Mouse (Mus musculus): Measurements from ENCODE around the gene Dgki. TPM values are rescaled to one million over a fixed set of nuclear protein-coding genes. Genes with fewer than 3 reads are reported as not detected.

The Dgki gene
- polyA plus RNA-seq, 1 experiment from 2014 or later, result 2.8 TPM

DNA sequence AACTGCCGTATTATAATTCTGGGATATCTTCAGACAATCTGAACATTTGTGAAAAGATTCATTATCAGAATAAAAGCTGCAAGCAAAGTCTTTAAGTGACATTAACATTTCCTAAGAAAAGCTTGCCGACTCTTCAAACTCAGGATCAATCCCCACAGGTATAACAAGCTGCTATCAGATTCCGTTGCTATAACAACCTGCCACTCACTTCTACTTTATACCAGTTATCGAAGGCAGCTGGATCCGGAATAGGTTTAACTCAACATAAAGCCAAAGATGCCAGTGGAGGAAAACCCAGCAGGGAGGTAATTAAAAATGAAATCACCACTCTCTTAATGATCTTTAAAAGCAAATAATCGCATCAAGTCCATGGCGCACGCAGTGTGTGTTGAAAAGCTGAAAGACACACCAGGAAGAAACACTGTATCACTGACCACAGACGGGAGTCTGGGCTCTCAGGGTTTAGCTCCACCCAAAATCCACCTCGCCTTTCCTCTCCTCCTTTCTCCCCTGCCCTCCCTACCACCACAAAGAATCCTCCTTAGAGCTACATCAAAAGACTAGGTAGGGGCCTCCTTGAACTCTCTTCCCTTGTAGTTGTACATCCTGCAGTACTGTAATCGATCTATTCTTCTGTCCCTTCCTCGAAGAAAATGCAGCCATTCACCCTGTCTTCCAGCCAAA is 128.7 kb downstream of the Dgki start:
- Histone ChIP-seq H3K36me3 (ENCODE audit: control insufficient read depth, insufficient read depth, low read length) (no peaks in the 10 kb centered on the region), H3K4me3 (ENCODE audit: low read depth, low read length) (no peak overlapping the region), H3K4me2 (ENCODE audit: low read depth) (no peak overlapping the region), H3K9me3 (ENCODE audit: control insufficient read depth, low read length) (no peaks in the 10 kb centered on the region), H3K4me1 (ENCODE audit: control insufficient read depth, insufficient read depth, low read length) (no peaks in the 10 kb centered on the region), H3K27me3 (ENCODE audit: control insufficient read depth, insufficient read depth, low read length) (no peaks in the 10 kb centered on the region), H3K27ac (ENCODE audit: low read depth, low read length) (no peak overlapping the region), H3K9ac (ENCODE audit: low read length) (no peak overlapping the region)
- ATAC-seq (ENCODE audit: insufficient read depth, low FRiP score, low TSS enrichment) (no peak), DNase-seq (ENCODE audit: low spot score) (no peak)
- WGBS, result 81% methylated on average over 12 of the region's 12 CpGs

DNA sequence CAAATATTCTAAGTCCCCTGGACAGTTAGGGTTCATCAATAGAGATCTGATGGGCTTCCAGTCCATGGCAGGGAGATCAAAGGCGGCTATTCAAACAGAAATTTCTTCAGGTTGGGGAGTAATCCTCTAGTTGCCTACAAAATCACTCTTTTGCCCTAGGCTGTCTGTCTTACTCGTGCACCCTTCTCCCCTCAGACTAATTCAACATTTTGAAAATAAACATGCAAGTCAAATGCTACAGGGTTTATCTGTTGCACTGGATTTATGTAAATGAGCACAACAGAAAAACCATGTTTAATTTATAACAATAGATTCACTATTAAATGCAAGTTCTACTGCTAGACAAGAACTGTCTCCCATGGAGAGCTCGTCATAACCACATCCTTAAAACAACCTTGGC is 141.1 kb downstream of the Dgki start:
- no peaks in the 10 kb centered on the region for H3K9me3 ChIP-seq (ENCODE audit: control insufficient read depth, low read length)
- H3K4me3 ChIP-seq (ENCODE audit: low read depth, low read length), result no peak overlapping the region
- ATAC-seq (ENCODE audit: insufficient read depth, low FRiP score, low TSS enrichment) (no peak), DNase-seq (ENCODE audit: low spot score) (no peak)
- no peaks in the 10 kb centered on the region for H3K4me1 ChIP-seq (ENCODE audit: control insufficient read depth, insufficient read depth, low read length)
- no peak overlapping the region for H3K27ac ChIP-seq (ENCODE audit: low read depth, low read length)
- H3K4me2 ChIP-seq (ENCODE audit: low read depth), result no peak overlapping the region
- WGBS, result 82% methylated on average over 3 of the region's 3 CpGs
- no peaks in the 10 kb centered on the region for H3K36me3 ChIP-seq (ENCODE audit: control insufficient read depth, insufficient read depth, low read length)
- no peaks in the 10 kb centered on the region for H3K27me3 ChIP-seq (ENCODE audit: control insufficient read depth, insufficient read depth, low read length)
- no peak overlapping the region for H3K9ac ChIP-seq (ENCODE audit: low read length)

DNA sequence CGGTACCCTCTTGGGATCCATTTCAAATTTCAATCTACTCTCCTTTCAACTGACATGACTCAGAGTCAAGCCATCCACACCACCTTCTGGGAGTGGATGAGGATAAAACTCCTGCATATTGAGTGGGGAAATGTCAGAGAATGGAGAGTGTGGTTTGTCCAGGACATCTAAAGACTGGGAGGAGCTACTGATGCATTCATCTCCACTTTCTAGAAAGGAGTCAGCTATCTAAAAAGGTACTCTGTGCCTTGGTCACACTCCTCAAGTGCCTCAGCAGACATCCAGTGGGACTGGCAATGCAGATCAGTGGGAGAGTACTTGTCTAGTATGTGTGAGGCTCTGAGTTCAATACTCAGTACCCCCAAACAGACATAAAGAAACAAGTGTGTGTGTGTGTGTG is 145.9 kb downstream of the Dgki start:
- no peaks in the 10 kb centered on the region for H3K9me3 ChIP-seq (ENCODE audit: control insufficient read depth, low read length)
- ATAC-seq (ENCODE audit: insufficient read depth, low FRiP score, low TSS enrichment), result no peak
- no peaks in the 10 kb centered on the region for H3K36me3 ChIP-seq (ENCODE audit: control insufficient read depth, insufficient read depth, low read length)
- H3K4me1 ChIP-seq (ENCODE audit: control insufficient read depth, insufficient read depth, low read length), result no peaks in the 10 kb centered on the region
- H3K9ac ChIP-seq (ENCODE audit: low read length), result no peak overlapping the region
- H3K27me3 ChIP-seq (ENCODE audit: control insufficient read depth, insufficient read depth, low read length), result no peaks in the 10 kb centered on the region
- no peak overlapping the region for H3K4me2 ChIP-seq (ENCODE audit: low read depth)
- DNase-seq (ENCODE audit: low spot score), result no peak
- no peak overlapping the region for H3K4me3 ChIP-seq (ENCODE audit: low read depth, low read length)
- no peak overlapping the region for H3K27ac ChIP-seq (ENCODE audit: low read depth, low read length)
- WGBS, result 96% methylated on average over 1 of the region's 1 CpGs

DNA sequence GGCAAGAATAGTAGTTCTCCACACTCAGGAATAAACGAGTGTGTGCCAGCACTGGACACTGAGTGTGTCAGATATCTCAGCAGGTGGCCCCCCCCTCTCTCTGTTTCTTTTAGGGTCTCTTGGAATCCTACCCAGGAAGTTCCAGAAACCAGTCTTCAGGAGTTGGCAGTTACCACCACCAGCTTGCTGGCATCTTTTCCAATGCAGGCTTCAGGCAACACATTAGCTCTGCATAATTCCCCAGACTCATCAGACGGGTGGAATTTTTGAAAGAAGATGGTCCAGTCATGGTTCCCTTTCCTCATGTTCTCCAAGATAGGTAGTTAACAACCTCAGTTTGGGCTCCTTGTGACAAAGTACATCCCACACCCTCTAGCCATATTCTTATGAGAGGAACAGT is 149.5 kb downstream of the Dgki start:
- ATAC-seq (ENCODE audit: insufficient read depth, low FRiP score, low TSS enrichment) (no peak), DNase-seq (ENCODE audit: low spot score) (no peak)
- 75% methylated on average over 2 of the region's 2 CpGs for WGBS
- Histone ChIP-seq H3K27me3 (ENCODE audit: control insufficient read depth, insufficient read depth, low read length) (no peaks in the 10 kb centered on the region), H3K4me1 (ENCODE audit: control insufficient read depth, insufficient read depth, low read length) (no peaks in the 10 kb centered on the region), H3K4me2 (ENCODE audit: low read depth) (no peak overlapping the region), H3K9me3 (ENCODE audit: control insufficient read depth, low read length) (no peaks in the 10 kb centered on the region), H3K27ac (ENCODE audit: low read depth, low read length) (no peak overlapping the region), H3K4me3 (ENCODE audit: low read depth, low read length) (no peak overlapping the region), H3K36me3 (ENCODE audit: control insufficient read depth, insufficient read depth, low read length) (no peaks in the 10 kb centered on the region), H3K9ac (ENCODE audit: low read length) (no peak overlapping the region)

DNA sequence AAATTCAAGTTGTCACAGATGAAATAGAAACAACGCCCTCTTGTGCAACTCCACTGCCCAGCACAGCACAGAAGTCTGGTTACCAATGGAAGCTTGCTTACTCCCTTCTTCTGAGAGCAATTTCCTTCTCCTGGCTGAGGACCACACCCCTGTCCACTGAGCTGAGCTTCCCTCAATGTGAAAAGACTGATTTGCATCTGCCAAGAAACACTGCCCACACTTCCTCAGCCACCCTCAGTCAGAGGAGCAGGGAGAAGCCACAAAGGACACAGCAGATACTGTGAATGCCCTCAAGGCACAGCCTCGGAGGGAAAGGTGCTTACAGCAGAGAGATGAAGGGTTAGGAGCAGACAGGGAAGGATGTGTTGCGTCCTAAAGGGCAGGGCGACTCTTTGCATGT is 149.9 kb downstream of the Dgki start:
- ATAC-seq (ENCODE audit: insufficient read depth, low FRiP score, low TSS enrichment), result no peak
- H3K9me3 ChIP-seq (ENCODE audit: control insufficient read depth, low read length), result no peaks in the 10 kb centered on the region
- no peak for DNase-seq (ENCODE audit: low spot score)
- H3K27me3 ChIP-seq (ENCODE audit: control insufficient read depth, insufficient read depth, low read length), result no peaks in the 10 kb centered on the region
- WGBS, result 78% methylated on average over 4 of the region's 4 CpGs
- H3K36me3 ChIP-seq (ENCODE audit: control insufficient read depth, insufficient read depth, low read length), result no peaks in the 10 kb centered on the region
- no peak overlapping the region for H3K9ac ChIP-seq (ENCODE audit: low read length)
- H3K4me2 ChIP-seq (ENCODE audit: low read depth), result no peak overlapping the region
- no peak overlapping the region for H3K27ac ChIP-seq (ENCODE audit: low read depth, low read length)
- no peaks in the 10 kb centered on the region for H3K4me1 ChIP-seq (ENCODE audit: control insufficient read depth, insufficient read depth, low read length)
- H3K4me3 ChIP-seq (ENCODE audit: low read depth, low read length), result no peak overlapping the region

DNA sequence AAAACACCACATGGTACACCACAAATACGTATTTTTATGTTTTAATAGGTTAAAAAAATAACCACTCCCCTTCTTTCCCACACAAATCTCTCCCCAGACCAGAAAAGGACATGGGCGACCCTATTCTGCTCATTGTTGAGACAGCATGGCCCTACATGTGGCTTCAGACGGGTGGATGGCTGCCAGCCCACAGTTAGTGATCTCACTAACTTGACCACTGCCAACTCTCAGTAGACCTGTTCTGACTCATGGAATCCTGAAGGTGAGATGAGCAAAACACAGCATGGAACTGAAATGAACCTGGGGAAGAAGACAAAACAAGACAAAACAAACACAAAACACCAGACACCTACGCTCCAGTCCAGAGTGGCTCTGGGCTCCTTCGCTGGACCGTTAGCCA is 150.8 kb downstream of the Dgki start:
- no peak overlapping the region for H3K27ac ChIP-seq (ENCODE audit: low read depth, low read length)
- H3K4me1 ChIP-seq (ENCODE audit: control insufficient read depth, insufficient read depth, low read length), result no peaks in the 10 kb centered on the region
- DNase-seq (ENCODE audit: low spot score), result no peak
- 90% methylated on average over 6 of the region's 6 CpGs for WGBS
- no peak overlapping the region for H3K4me2 ChIP-seq (ENCODE audit: low read depth)
- no peaks in the 10 kb centered on the region for H3K9me3 ChIP-seq (ENCODE audit: control insufficient read depth, low read length)
- no peak overlapping the region for H3K9ac ChIP-seq (ENCODE audit: low read length)
- H3K4me3 ChIP-seq (ENCODE audit: low read depth, low read length), result no peak overlapping the region
- no peaks in the 10 kb centered on the region for H3K27me3 ChIP-seq (ENCODE audit: control insufficient read depth, insufficient read depth, low read length)
- H3K36me3 ChIP-seq (ENCODE audit: control insufficient read depth, insufficient read depth, low read length), result no peaks in the 10 kb centered on the region
- no peak for ATAC-seq (ENCODE audit: insufficient read depth, low FRiP score, low TSS enrichment)

DNA sequence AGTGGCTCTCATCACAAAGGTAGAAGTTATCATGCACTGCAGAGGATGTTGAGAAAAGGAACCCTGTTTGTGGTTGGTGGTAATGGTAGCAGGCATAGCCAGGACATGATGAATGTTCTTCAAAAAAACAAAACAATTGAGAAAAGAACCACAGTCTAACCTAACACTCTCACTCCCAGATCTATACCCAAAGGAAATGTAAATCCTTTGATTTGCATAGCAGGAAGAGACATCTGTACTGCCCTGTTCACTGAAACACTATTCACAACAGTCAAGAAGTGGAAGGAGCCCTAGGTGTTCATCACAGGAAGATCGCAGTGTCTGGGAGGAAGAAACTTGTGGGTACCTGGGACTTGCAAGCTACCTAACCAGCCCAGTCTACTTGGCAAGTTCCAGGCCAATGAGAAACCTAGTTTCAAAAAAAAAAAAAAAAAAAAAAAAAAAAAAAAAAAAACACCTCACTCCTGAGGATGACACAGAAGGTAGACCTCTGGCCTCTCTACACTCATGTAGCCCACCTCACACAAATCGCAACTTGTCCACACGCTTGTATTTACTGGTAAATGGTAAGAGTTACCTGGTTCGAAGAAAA is 152.5 kb downstream of the Dgki start:
- no peak for ATAC-seq (ENCODE audit: insufficient read depth, low FRiP score, low TSS enrichment)
- Histone ChIP-seq H3K4me3 (ENCODE audit: low read depth, low read length) (no peak overlapping the region), H3K9ac (ENCODE audit: low read length) (no peak overlapping the region), H3K27ac (ENCODE audit: low read depth, low read length) (no peak overlapping the region), H3K4me1 (ENCODE audit: control insufficient read depth, insufficient read depth, low read length) (no peaks in the 10 kb centered on the region), H3K9me3 (ENCODE audit: control insufficient read depth, low read length) (no peaks in the 10 kb centered on the region), H3K27me3 (ENCODE audit: control insufficient read depth, insufficient read depth, low read length) (no peaks in the 10 kb centered on the region), H3K36me3 (ENCODE audit: control insufficient read depth, insufficient read depth, low read length) (no peaks in the 10 kb centered on the region), H3K4me2 (ENCODE audit: low read depth) (no peak overlapping the region)
- WGBS, result 95% methylated on average over 4 of the region's 4 CpGs
- DNase-seq (ENCODE audit: low spot score), result no peak

DNA sequence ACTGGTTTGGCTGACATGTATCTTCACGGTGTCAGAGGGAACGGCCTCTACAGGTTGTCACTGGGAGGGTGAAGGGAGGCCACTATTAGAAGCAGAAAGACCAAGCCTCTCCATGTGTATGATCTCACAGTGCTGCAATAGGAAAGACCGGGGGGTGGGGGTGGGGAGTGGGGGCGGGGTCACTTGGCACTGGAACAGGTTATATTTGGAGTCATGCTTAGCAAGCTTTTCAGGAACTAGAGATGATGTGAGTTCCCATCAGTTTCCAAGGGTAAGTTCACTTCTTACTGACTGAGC is 156.2 kb downstream of the Dgki start:
- H3K27me3 ChIP-seq (ENCODE audit: control insufficient read depth, insufficient read depth, low read length), result no peaks in the 10 kb centered on the region
- H3K9ac ChIP-seq (ENCODE audit: low read length), result no peak overlapping the region
- no peaks in the 10 kb centered on the region for H3K36me3 ChIP-seq (ENCODE audit: control insufficient read depth, insufficient read depth, low read length)
- DNase-seq (ENCODE audit: low spot score) (no peak), ATAC-seq (ENCODE audit: insufficient read depth, low FRiP score, low TSS enrichment) (no peak)
- WGBS, result 83% methylated on average over 4 of the region's 4 CpGs
- H3K4me1 ChIP-seq (ENCODE audit: control insufficient read depth, insufficient read depth, low read length), result no peaks in the 10 kb centered on the region
- no peak overlapping the region for H3K4me3 ChIP-seq (ENCODE audit: low read depth, low read length)
- H3K27ac ChIP-seq (ENCODE audit: low read depth, low read length), result no peak overlapping the region
- H3K4me2 ChIP-seq (ENCODE audit: low read depth), result no peak overlapping the region
- H3K9me3 ChIP-seq (ENCODE audit: control insufficient read depth, low read length), result no peaks in the 10 kb centered on the region

DNA sequence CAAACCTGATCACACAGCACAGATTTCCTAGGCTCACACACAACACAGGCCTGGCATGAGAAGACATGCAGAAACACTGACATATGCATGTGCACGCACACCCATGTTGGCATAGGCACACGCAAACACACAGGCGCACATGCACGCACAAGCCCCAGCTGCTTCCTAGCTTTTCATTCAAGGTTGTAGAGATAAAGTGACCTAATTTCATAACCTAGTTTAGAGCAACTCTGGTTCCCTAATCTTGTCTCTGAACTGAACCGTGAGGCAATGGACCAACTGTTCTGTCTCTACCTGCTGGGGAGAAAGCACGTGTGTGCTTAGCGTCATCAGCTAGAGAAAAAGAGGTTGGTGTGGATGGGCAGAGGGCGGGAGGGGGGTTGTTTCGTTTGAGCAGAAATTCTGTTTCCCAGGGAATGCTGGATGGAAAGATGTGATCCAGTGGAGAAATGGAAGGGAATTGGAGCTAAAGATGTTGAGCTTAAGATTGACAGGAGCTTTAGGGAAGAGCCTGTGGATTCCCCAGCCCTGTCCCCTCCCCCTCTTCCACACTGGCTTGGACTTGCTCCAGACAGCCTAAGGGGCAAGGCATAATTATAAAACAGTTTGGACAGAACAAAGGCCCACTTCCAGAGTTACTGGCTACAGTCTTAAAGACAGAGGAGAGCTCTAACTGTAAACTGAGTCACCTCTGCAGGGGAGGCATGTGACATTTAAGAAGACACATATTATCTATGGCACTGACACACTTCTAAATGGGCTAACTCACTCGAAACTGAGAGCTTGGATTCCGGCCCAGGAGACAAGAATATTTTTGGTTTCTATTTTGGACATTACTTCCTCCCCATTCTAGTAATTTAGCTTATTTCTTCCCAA is 156.8 kb downstream of the Dgki start:
- ATAC-seq (ENCODE audit: insufficient read depth, low FRiP score, low TSS enrichment) (no peak), DNase-seq (ENCODE audit: low spot score) (no peak)
- Histone ChIP-seq H3K27ac (ENCODE audit: low read depth, low read length) (no peak overlapping the region), H3K9me3 (ENCODE audit: control insufficient read depth, low read length) (no peaks in the 10 kb centered on the region), H3K4me2 (ENCODE audit: low read depth) (no peak overlapping the region), H3K27me3 (ENCODE audit: control insufficient read depth, insufficient read depth, low read length) (no peaks in the 10 kb centered on the region), H3K9ac (ENCODE audit: low read length) (no peak overlapping the region), H3K4me3 (ENCODE audit: low read depth, low read length) (no peak overlapping the region), H3K4me1 (ENCODE audit: control insufficient read depth, insufficient read depth, low read length) (no peaks in the 10 kb centered on the region), H3K36me3 (ENCODE audit: control insufficient read depth, insufficient read depth, low read length) (no peaks in the 10 kb centered on the region)
- WGBS, result 88% methylated on average over 11 of the region's 11 CpGs

Measured in neural tube, embryonic 11.5 days (tissue).